9 mouse cellular contexts compared by ENCODE assay signal in genomic region chr5:125745727-125746126, GRCm38 (mm10).
DNase-seq lines count a peak whose midpoint lies in the region; ATAC-seq and TF ChIP-seq lines count a peak whose summit lies in the region.
"Had no signal": no experiment of that assay in that cellular context is flagged by ENCODE, and none has a peak within 500 bp of the region (broad histone marks: within the 10 kb centered on the region; RNA-seq: fewer than 3 reads in every experiment).

No protein-coding gene starts in this region.

- no peak overlapping the region for H3K4me2 ChIP-seq in forebrain, embryonic 11.5 days (ENCODE audit: low read depth, low read length, severe bottlenecking)
- no peak overlapping the region for H3K4me2 ChIP-seq in forebrain, embryonic 15.5 days (replicated peaks)
- no peak overlapping the region for H3K4me2 ChIP-seq in intestine, postnatal 0 days (replicated peaks; ENCODE audit: low read depth)

- no peaks in the 10 kb centered on the region for H3K27me3 ChIP-seq in forebrain, embryonic 11.5 days (ENCODE audit: control insufficient read depth, insufficient read depth, low read length)
- H3K27me3 ChIP-seq in forebrain, embryonic 15.5 days: no peaks in the 10 kb centered on the region
- H3K27me3 ChIP-seq in intestine, postnatal 0 days (replicated peaks; ENCODE audit: control insufficient read depth, insufficient read depth, low read length): no peaks in the 10 kb centered on the region

- no peak for ATAC-seq in forebrain, embryonic 11.5 days (replicated peaks; ENCODE audit: low FRiP score)
- ATAC-seq in forebrain, embryonic 15.5 days (replicated peaks): no peak
- ATAC-seq in intestine, postnatal 0 days: no peak

- 66% methylated on average over 7 of the region's 7 CpGs for WGBS in forebrain, embryonic 11.5 days
- 66% methylated on average over 7 of the region's 7 CpGs for WGBS in forebrain, embryonic 15.5 days
- 62% methylated on average over 7 of the region's 7 CpGs for WGBS in intestine, postnatal 0 days

- peak; percentile 67 for DNase-seq in forebrain, embryonic 11.5 days (ENCODE audit: low spot score)
- peak; percentile 1 for DNase-seq in lung, postnatal 14 days
- DNase-seq in lung, adult 18-20 months: no peak
- peak; percentile 70 for DNase-seq in brain, embryonic 14.5 days (ENCODE audit: low read depth)
- peak; percentile 50 for DNase-seq in retina, embryonic 14.5 days (ENCODE audit: low spot score)
- no peak for DNase-seq in left cerebral cortex, postnatal 14 days (ENCODE audit: low spot score in 2 of 2)
- DNase-seq: lung, adult 2 months had no signal

- H3K4me3 ChIP-seq in forebrain, embryonic 11.5 days (ENCODE audit: low read depth, low read length): no peak overlapping the region
- no peak overlapping the region for H3K4me3 ChIP-seq in forebrain, embryonic 15.5 days
- no peak overlapping the region for H3K4me3 ChIP-seq in intestine, postnatal 0 days (ENCODE audit: low read depth, low read length)

- no peaks in the 10 kb centered on the region for H3K36me3 ChIP-seq in forebrain, embryonic 11.5 days (ENCODE audit: control insufficient read depth, insufficient read depth, low read length)
- no peaks in the 10 kb centered on the region for H3K36me3 ChIP-seq in forebrain, embryonic 15.5 days
- no peaks in the 10 kb centered on the region for H3K36me3 ChIP-seq in intestine, postnatal 0 days (ENCODE audit: control insufficient read depth, insufficient read depth)

- no peak overlapping the region for H3K9ac ChIP-seq in forebrain, embryonic 11.5 days (ENCODE audit: low read length)
- H3K9ac ChIP-seq in forebrain, embryonic 15.5 days (replicated peaks): no peak overlapping the region
- no peak overlapping the region for H3K9ac ChIP-seq in intestine, postnatal 0 days (ENCODE audit: low read depth, low read length)

- H3K9me3 ChIP-seq in forebrain, embryonic 11.5 days (ENCODE audit: control insufficient read depth, low read length): no peaks in the 10 kb centered on the region
- no peaks in the 10 kb centered on the region for H3K9me3 ChIP-seq in forebrain, embryonic 15.5 days
- no peaks in the 10 kb centered on the region for H3K9me3 ChIP-seq in intestine, postnatal 0 days (ENCODE audit: control insufficient read depth)

- intact Hi-C loops in left cerebral cortex, postnatal 14 days (cut with DNase I): no loop called here

- TF ChIP-seq POLR2A in brain, embryonic 14.5 days (IDR thresholded peaks at IDR 0.05; ENCODE audit: borderline replicate concordance, extremely low read depth, insufficient read depth, insufficient read length, poor library complexity, severe bottlenecking): no peak

- peak; percentile 28; the same call in 1 of the 2 replicates for TF ChIP-seq CTCF in brain, embryonic 14.5 days (IDR thresholded peaks at IDR 0.05; ENCODE audit: borderline replicate concordance, extremely low read depth, insufficient read depth, insufficient read length)
- TF ChIP-seq CTCF in intestine, postnatal 0 days (IDR thresholded peaks at IDR 0.05; ENCODE audit: low read depth): no peak

- no peaks in the 10 kb centered on the region for H3K4me1 ChIP-seq in forebrain, embryonic 11.5 days (replicated peaks; ENCODE audit: control insufficient read depth, insufficient read depth, low read length)
- H3K4me1 ChIP-seq in forebrain, embryonic 15.5 days: no peaks in the 10 kb centered on the region
- no peaks in the 10 kb centered on the region for H3K4me1 ChIP-seq in intestine, postnatal 0 days (replicated peaks; ENCODE audit: control insufficient read depth, insufficient read depth, low read length)

- no peak overlapping the region for H3K27ac ChIP-seq in forebrain, embryonic 11.5 days (ENCODE audit: low read depth, low read length)
- no peak overlapping the region for H3K27ac ChIP-seq in forebrain, embryonic 15.5 days (replicated peaks)
- no peak overlapping the region for H3K27ac ChIP-seq in intestine, postnatal 0 days (ENCODE audit: low read depth, low read length)

Comparison
In these comparisons a context has a peak if more than half of its experiments do, and no peak if none do; other contexts are left out.
1. DNase-seq: peak in forebrain, embryonic 11.5 days (single experiment), lung, postnatal 14 days (single experiment), brain, embryonic 14.5 days (single experiment) and retina, embryonic 14.5 days (single experiment); none in lung, adult 18-20 months (0 of 2) and left cerebral cortex, postnatal 14 days (0 of 2).